Comparison of ENCODE assay signal across 25 mouse cellular contexts in genomic region chr4:132359510-132359909, GRCm38 (mm10). TPM values are rescaled to one million over a fixed set of nuclear protein-coding genes. Genes with fewer than 3 reads are reported as not detected.
DNase-seq lines count a peak whose midpoint lies in the region; ATAC-seq and TF ChIP-seq lines count a peak whose summit lies in the region.
"Had no signal": no experiment of that assay in that cellular context is flagged by ENCODE, and none has a peak within 500 bp of the region (broad histone marks: within the 10 kb centered on the region; RNA-seq: fewer than 3 reads in every experiment).

No protein-coding gene starts in this region.

- H3K4me3 ChIP-seq in gastrocnemius, adult 2 months = no peak overlapping the region
- no peak overlapping the region for H3K4me3 ChIP-seq in heart, embryonic 13.5 days
- H3K4me3 ChIP-seq in heart, embryonic 16.5 days (ENCODE audit: low read length) = no peak overlapping the region
- H3K4me3 ChIP-seq in midbrain, embryonic 11.5 days (ENCODE audit: low read depth, low read length) = no peak overlapping the region
- no peak overlapping the region for H3K4me3 ChIP-seq in midbrain, postnatal 0 days (ENCODE audit: low read depth, low read length)
- H3K4me3 ChIP-seq: embryonic facial prominence, embryonic 10.5 days; embryonic facial prominence, embryonic 12.5 days; forebrain, embryonic 13.5 days had no signal

- H3K9ac ChIP-seq in heart, embryonic 13.5 days = peak overlapping the region; percentile 56; the same call in 1 of the 2 replicates
- no peak overlapping the region for H3K9ac ChIP-seq in heart, embryonic 16.5 days (ENCODE audit: low read length)
- H3K9ac ChIP-seq in midbrain, embryonic 11.5 days (ENCODE audit: low read length) = no peak overlapping the region
- H3K9ac ChIP-seq in midbrain, postnatal 0 days (replicated peaks; ENCODE audit: low read length, poor library complexity, severe bottlenecking) = no peak overlapping the region
- H3K9ac ChIP-seq: embryonic facial prominence, embryonic 12.5 days; forebrain, embryonic 13.5 days had no signal

- no peaks in the 10 kb centered on the region for H3K9me3 ChIP-seq in heart, embryonic 13.5 days
- H3K9me3 ChIP-seq in heart, embryonic 16.5 days (replicated peaks; ENCODE audit: control insufficient read depth, low read length) = no peaks in the 10 kb centered on the region
- no peaks in the 10 kb centered on the region for H3K9me3 ChIP-seq in midbrain, embryonic 11.5 days (ENCODE audit: control insufficient read depth, low read length)
- no peaks in the 10 kb centered on the region for H3K9me3 ChIP-seq in midbrain, postnatal 0 days (ENCODE audit: low read length)
- H3K9me3 ChIP-seq: embryonic facial prominence, embryonic 10.5 days; embryonic facial prominence, embryonic 12.5 days; forebrain, embryonic 13.5 days; G1E had no signal

- no peak for DNase-seq in gastrocnemius, adult 2 months
- DNase-seq in gastrocnemius, postnatal 4 days (ENCODE audit: low spot score in 2 of 2) = no peak
- no peak for DNase-seq in heart, adult 9 months (ENCODE audit: low spot score in 2 of 2)
- DNase-seq in heart, adult 8-10 months (ENCODE audit: low spot score) = no peak
- DNase-seq in midbrain, embryonic 11.5 days (ENCODE audit: low spot score, missing footprints) = peak; percentile 28
- DNase-seq in midbrain, postnatal 0 days (ENCODE audit: low spot score) = no peak
- DNase-seq: adrenal gland, adult 8-10 months; adrenal gland, postnatal 14 days; adrenal gland, postnatal 36 days; B cell, adult 2 months; cerebellum, adult 11-12 months; cerebellum, adult 2 months; cerebellum, adult 9-10 months; cerebellum, postnatal 10 days; cerebellum, postnatal 25 days had no signal

- 67% methylated on average over 3 of the region's 4 CpGs for WGBS in heart, embryonic 13.5 days
- WGBS in heart, embryonic 16.5 days = 70% methylated on average over 4 of the region's 4 CpGs
- 92% methylated on average over 3 of the region's 4 CpGs for WGBS in midbrain, embryonic 11.5 days
- 95% methylated on average over 3 of the region's 4 CpGs for WGBS in midbrain, postnatal 0 days

- intact Hi-C loops in gastrocnemius, adult 2 months (cut with DNase I) = no loop called here

- H3K4me2 ChIP-seq in heart, embryonic 13.5 days = no peak overlapping the region
- H3K4me2 ChIP-seq in heart, embryonic 16.5 days (ENCODE audit: low read depth, low read length) = no peak overlapping the region
- no peak overlapping the region for H3K4me2 ChIP-seq in midbrain, embryonic 11.5 days
- no peak overlapping the region for H3K4me2 ChIP-seq in midbrain, postnatal 0 days (ENCODE audit: low read depth, low read length, poor library complexity, severe bottlenecking)
- H3K4me2 ChIP-seq: embryonic facial prominence, embryonic 12.5 days; forebrain, embryonic 13.5 days had no signal

- no peaks in the 10 kb centered on the region for H3K4me1 ChIP-seq in heart, embryonic 13.5 days
- peaks cover 9% of the 10 kb centered on the region for H3K4me1 ChIP-seq in heart, embryonic 16.5 days (ENCODE audit: control insufficient read depth, insufficient read depth, low read length)
- no peaks in the 10 kb centered on the region for H3K4me1 ChIP-seq in midbrain, embryonic 11.5 days (ENCODE audit: control insufficient read depth, insufficient read depth, low read length)
- H3K4me1 ChIP-seq in midbrain, postnatal 0 days (ENCODE audit: insufficient read depth, low read length) = no peaks in the 10 kb centered on the region
- H3K4me1 ChIP-seq: embryonic facial prominence, embryonic 10.5 days; embryonic facial prominence, embryonic 12.5 days; forebrain, embryonic 13.5 days had no signal

- H3K27me3 ChIP-seq in heart, embryonic 13.5 days (replicated peaks) = no peaks in the 10 kb centered on the region
- no peaks in the 10 kb centered on the region for H3K27me3 ChIP-seq in heart, embryonic 16.5 days (ENCODE audit: control insufficient read depth, insufficient read depth, low read length)
- H3K27me3 ChIP-seq in midbrain, embryonic 11.5 days (ENCODE audit: control insufficient read depth, insufficient read depth, low read length) = no peaks in the 10 kb centered on the region
- no peaks in the 10 kb centered on the region for H3K27me3 ChIP-seq in midbrain, postnatal 0 days (ENCODE audit: insufficient read depth, low read length)
- H3K27me3 ChIP-seq: CH12.LX; embryonic facial prominence, embryonic 12.5 days; forebrain, embryonic 13.5 days; Patski had no signal

- no peak for TF ChIP-seq CTCF in gastrocnemius, adult 2 months (IDR thresholded peaks at IDR 0.05)
- TF ChIP-seq CTCF in midbrain, postnatal 0 days (IDR thresholded peaks at IDR 0.05) = no peak

- peaks cover 80% of the 10 kb centered on the region for H3K36me3 ChIP-seq in heart, embryonic 13.5 days
- H3K36me3 ChIP-seq in heart, embryonic 16.5 days (ENCODE audit: control insufficient read depth, insufficient read depth) = peaks cover 61% of the 10 kb centered on the region
- H3K36me3 ChIP-seq in midbrain, embryonic 11.5 days (ENCODE audit: control insufficient read depth, insufficient read depth, low read length) = peaks cover 17% of the 10 kb centered on the region
- peaks cover 16% of the 10 kb centered on the region; the same call in 1 of the 2 replicates for H3K36me3 ChIP-seq in midbrain, postnatal 0 days (ENCODE audit: insufficient read depth, low read length)

- H3K27ac ChIP-seq in gastrocnemius, adult 2 months = peak overlapping the region; percentile 53
- peak overlapping the region; percentile 17; the same call in 1 of the 2 replicates for H3K27ac ChIP-seq in heart, embryonic 13.5 days (replicated peaks)
- H3K27ac ChIP-seq in heart, embryonic 16.5 days (ENCODE audit: low read length) = peak overlapping the region; percentile 66
- H3K27ac ChIP-seq in midbrain, embryonic 11.5 days (ENCODE audit: low read depth, low read length) = no peak overlapping the region
- H3K27ac ChIP-seq in midbrain, postnatal 0 days (ENCODE audit: low read depth, low read length) = no peak overlapping the region
- H3K27ac ChIP-seq: embryonic facial prominence, embryonic 10.5 days; embryonic facial prominence, embryonic 12.5 days; forebrain, embryonic 13.5 days had no signal

- ATAC-seq in heart, embryonic 13.5 days (ENCODE audit: extremely low read depth, insufficient number of reproducible peaks, low FRiP score, low TSS enrichment) = no peak
- peak; percentile 68 for ATAC-seq in heart, embryonic 16.5 days (replicated peaks; ENCODE audit: extremely low read depth, insufficient read depth, low FRiP score)
- no peak for ATAC-seq in midbrain, embryonic 11.5 days (ENCODE audit: low FRiP score)
- no peak for ATAC-seq in midbrain, postnatal 0 days (ENCODE audit: low FRiP score)
- ATAC-seq: activated CD4-positive, CD25-positive, alpha-beta regulatory T cell, adult 4 months; CD4-positive, CD25-positive, alpha-beta regulatory T cell, adult 4 months; forebrain, embryonic 13.5 days; Patski had no signal

RNA-seq across cellular contexts. Expression of gene Rcc1, which starts 6.1 kb away (rescaled TPM):
- total RNA-seq in gastrocnemius, adult 2 months (2021) = 1 to 10 TPM; 7.7 to 7.8 TPM
- total RNA-seq in gastrocnemius, postnatal 4 days (2021) = 10 to 100 TPM; 25.3 to 27.7 TPM
- polyA plus RNA-seq in heart, embryonic 13.5 days (2015; fragmentation: Nextera tagmentation; extraction: Ambion mirVana) = 37.6 and 42.1 TPM in 2 replicates
- 41.7 and 44.4 TPM in 2 replicates for polyA plus RNA-seq in heart, embryonic 16.5 days (2015; fragmentation: Nextera tagmentation; extraction: Ambion mirVana)
- total RNA-seq in heart, adult 8-10 months (2022) = 1 to 10 TPM; 5.9 to 7.8 (median 7.4) TPM
- 62.1 and 70.3 TPM in 2 replicates for polyA plus RNA-seq in midbrain, embryonic 11.5 days (2014; fragmentation: Nextera tagmentation; extraction: Ambion mirVana)
- 18.7 and 23.4 TPM in 2 replicates for total RNA-seq in midbrain, postnatal 0 days (2014; rRNA removed)
- polyA plus RNA-seq in midbrain, postnatal 0 days (2015; fragmentation: Nextera tagmentation; extraction: Ambion mirVana) = 21.7 and 21.9 TPM in 2 replicates

RNA-seq across cellular contexts. Expression of gene Trnau1ap, which starts 30.2 kb away (rescaled TPM):
- 10 to 100 TPM; 10.4 to 11.7 TPM for total RNA-seq in gastrocnemius, adult 2 months (2021)
- total RNA-seq in gastrocnemius, postnatal 4 days (2021) = 10 to 100 TPM; 25.0 to 26.6 TPM
- 61.9 and 74.4 TPM in 2 replicates for polyA plus RNA-seq in heart, embryonic 13.5 days (2015; fragmentation: Nextera tagmentation; extraction: Ambion mirVana)
- 71.5 and 72.2 TPM in 2 replicates for polyA plus RNA-seq in heart, embryonic 16.5 days (2015; fragmentation: Nextera tagmentation; extraction: Ambion mirVana)
- 10 to 100 TPM; 21.2 to 29.1 (median 23.6) TPM for total RNA-seq in heart, adult 8-10 months (2022)
- polyA plus RNA-seq in midbrain, embryonic 11.5 days (2014; fragmentation: Nextera tagmentation; extraction: Ambion mirVana) = 78.0 and 83.3 TPM in 2 replicates
- total RNA-seq in midbrain, postnatal 0 days (2014; rRNA removed) = 47.7 and 55.2 TPM in 2 replicates
- 56.9 and 63.0 TPM in 2 replicates for polyA plus RNA-seq in midbrain, postnatal 0 days (2015; fragmentation: Nextera tagmentation; extraction: Ambion mirVana)

RNA-seq across cellular contexts. Expression of gene Rab42, which starts 56.3 kb away (rescaled TPM):
- total RNA-seq in gastrocnemius, adult 2 months (2021) = under 1 TPM in 1 of 2 experiments, not detected in 1; 0.33 TPM
- 1 to 10 TPM; 1.0 to 1.3 TPM for total RNA-seq in gastrocnemius, postnatal 4 days (2021)
- 1.1 and 1.8 TPM in 2 replicates for polyA plus RNA-seq in heart, embryonic 13.5 days (2015; fragmentation: Nextera tagmentation; extraction: Ambion mirVana)
- 2.1 and 2.6 TPM in 2 replicates for polyA plus RNA-seq in heart, embryonic 16.5 days (2015; fragmentation: Nextera tagmentation; extraction: Ambion mirVana)
- total RNA-seq in heart, adult 8-10 months (2022) = 1 to 10 TPM in 2 of 4 experiments, under 1 TPM in 1, not detected in 1; 0.59 to 2.6 (median 1.7) TPM
- polyA plus RNA-seq in midbrain, embryonic 11.5 days (2014; fragmentation: Nextera tagmentation; extraction: Ambion mirVana) = 0.42 and 0.59 TPM in 2 replicates
- total RNA-seq in midbrain, postnatal 0 days (2014; rRNA removed) = 0.38 and 3.3 TPM in 2 replicates
- polyA plus RNA-seq in midbrain, postnatal 0 days (2015; fragmentation: Nextera tagmentation; extraction: Ambion mirVana) = 4.2 and 4.3 TPM in 2 replicates
- total RNA-seq: G1E had no signal
- polyA plus RNA-seq: activated CD4-positive, CD25-positive, alpha-beta regulatory T cell, adult 4 months; Patski had no signal

Comparison
In these comparisons a context has a peak if more than half of its experiments do, and no peak if none do; other contexts are left out.
1. H3K27ac ChIP-seq: peak in gastrocnemius, adult 2 months (single experiment), heart, embryonic 13.5 days (single experiment) and heart, embryonic 16.5 days (single experiment); none in midbrain, embryonic 11.5 days (single experiment) and midbrain, postnatal 0 days (single experiment).